Mouse (Mus musculus): ENCODE measurements around the gene Phox2b.

- TF ChIP-seq POLR2A (IDR thresholded peaks at IDR 0.05; ENCODE audit: borderline replicate concordance, insufficient read depth, low read length), result no peak
- TF ChIP-seq CTCF (IDR thresholded peaks at IDR 0.05; ENCODE audit: borderline replicate concordance, insufficient read depth, low read depth, low read length), result no peak
Observed at GRCm38 (mm10) chr5:67063596-67063995, 35.5 kb downstream of the Phox2b start.

Data from cerebellum, adult 2 months (tissue).